Mouse (Mus musculus) right cerebral cortex, postnatal 36 days (tissue): Measurements from ENCODE around the gene Gclm.

Source experiments
- DNase-seq, 2 experiments: peaks; one replicate each; pipeline ENCODE4 v3.0.0; 2022; ENCODE audit warnings: low spot score in 2 of 2, mixed read lengths in 1 of 2

Gclm gene

DNA sequence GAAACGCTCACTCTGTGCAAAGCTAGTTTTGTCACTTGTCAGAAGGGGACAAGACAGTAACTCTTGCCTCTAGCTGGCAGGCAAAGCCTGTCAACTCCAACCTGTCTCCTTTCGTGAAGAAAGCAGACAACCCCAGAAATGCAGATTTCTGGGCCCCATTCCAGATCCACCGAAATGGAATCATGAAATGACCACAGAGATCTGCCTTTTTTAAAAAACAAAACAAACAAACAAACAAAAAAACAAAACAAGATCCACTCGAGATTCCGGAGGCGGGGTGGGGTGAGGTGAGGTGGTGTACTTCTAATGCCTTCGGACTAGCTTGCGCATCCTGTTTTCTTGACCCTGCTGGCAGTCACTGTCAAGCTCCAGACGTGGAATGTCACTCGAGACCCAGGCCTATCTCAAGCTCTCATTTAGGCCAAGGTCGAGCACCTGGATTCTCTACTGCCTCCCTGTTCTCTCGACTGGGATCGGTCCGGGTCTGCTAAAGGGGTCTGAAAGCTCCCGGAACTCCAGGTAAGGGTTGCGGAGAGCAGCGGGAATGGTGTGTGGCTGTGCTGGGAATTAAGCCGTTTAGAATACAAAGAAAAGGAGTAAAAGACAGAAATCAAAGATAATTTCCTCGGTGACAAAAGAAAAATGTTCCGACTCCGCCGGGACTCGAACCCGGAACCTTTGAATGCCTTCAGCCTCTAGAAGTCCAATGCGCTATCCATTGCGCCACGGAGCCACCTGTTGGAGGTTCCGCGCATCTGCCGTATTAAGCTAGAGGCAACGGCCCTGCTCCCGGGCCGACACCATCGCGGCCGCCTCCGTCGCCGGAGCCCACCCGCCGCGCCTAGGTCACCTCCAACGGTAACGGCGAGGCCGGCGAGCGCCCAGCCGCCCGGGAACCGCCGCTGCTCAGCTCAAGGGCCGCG is 47.2 kb downstream of the Gclm start:
- DNase-seq: peak; percentile 81 to 86

- DNase-seq: peak; percentile 50 to 57
Observed at GRCm38 (mm10) chr3:122293223-122293953, 48.0 kb downstream of the Gclm start.

DNA sequence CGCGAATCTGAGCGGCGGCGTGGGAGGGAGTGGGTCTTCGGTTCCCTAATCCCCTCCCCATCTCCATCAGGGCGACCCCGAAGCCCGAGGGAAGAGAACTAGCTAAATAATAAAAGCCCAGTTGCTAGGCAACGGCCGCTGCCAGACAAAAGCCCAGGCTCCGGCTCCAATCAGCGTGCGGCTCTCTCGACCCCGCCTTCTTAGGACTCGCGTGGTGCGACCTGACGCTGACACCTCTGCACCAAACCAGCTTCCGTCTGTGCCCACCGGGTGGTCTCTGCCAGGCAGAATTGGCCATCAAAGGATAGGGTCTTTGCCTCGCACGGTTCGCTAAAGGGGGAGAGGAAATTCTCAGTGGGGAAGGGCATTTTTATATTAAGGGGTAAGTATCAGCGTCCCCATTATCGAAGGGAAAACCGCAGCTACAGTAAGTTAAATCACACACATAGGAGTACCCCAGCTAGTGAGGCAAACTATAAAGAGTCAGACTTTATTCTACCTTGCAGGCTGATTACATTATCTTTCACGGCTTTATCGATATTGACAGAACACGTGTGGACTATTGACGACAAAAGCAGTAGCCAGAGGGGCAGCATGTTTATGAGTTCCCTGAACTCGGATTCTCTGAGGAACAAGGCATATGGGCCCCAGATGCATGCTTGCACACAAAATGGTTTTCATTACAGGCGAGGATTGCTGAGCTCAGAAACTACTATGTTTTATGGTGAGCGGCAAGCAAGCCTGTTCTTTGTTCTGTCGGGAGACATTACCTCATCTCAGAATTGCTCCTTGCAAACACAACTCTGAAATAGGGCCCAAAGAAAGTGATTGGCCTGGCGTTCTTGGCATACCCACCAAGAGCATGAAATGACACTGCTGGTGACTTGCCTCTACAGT is 48.8 kb downstream of the Gclm start, which contains the start of gene Bcar3:
Gene Bcar3, plus strand, starts transcription at position 183 of the 897 bp plus-strand sequence.
- peak; percentile 93 to 95 for DNase-seq

- peak in 1 of 2 experiments; percentile 67 for DNase-seq
Observed at GRCm38 (mm10) chr3:122295511-122295910, 50.2 kb downstream of the Gclm start.

DNA sequence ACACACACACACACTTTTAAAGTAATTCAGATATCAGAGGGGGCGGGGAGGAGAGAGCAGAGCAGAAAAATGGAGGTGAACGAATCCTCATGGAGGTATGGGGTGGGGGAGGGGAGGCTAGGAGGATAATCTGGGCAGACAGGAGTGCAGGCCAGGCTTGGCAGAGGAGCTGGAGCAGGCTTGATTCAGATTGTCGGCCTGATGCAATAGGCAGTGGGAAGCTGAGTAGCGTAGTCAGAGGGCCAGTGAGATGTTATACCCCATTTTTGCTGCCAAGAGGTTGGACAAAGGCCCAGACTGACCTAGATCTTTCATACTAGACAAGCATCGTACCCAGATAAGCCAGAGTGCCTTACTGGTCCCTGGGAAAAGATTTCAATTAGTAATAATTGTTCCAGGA is 51.6 kb downstream of the Gclm start:
- no peak for DNase-seq

DNA sequence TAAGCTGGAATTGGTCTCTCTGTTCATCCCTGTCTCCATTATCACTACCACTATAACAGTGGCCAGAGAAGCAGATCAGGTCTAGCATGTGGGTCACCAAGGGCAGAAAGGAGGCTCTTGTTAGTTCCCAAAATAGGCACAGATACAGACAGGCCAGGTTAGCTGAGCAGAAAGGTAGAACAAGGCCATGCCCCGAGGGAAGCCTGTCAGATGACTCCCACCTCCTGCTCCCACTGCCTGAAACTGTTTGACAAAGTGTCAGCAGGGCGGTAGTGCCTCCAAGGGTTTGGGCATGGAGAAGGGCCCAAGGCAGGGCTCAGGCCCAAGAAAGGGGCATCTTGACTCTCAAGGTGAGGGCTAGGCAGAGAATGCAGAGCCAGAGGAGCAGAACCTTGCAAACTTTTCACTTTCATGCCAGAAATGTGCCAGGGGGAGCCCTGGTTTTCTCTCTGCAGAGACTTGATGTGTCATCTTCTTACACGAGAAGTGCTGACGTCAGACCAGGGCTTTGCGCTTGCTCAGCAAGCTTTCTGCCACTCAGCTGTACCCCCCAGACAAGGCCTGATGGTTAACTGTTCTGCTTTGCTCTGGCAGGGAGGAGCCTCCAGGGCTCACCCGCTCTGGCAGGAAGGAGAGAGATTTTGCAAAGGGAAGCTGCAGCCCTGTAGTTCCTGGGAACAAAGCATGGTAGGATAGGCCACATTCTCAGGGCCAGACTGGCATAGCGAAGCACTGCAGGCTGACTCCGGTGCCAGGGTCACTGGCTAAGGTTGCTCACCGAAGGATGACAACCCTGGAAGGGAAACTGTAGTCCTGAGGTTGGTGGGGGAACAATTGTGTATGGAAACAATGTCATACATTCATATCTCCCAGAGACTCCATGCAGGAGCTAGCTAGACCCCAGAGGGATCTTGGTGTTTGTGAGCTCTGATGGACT is 55.9 kb downstream of the Gclm start:
- peak; percentile 70 to 87 for DNase-seq

- DNase-seq: no peak
Observed at GRCm38 (mm10) chr3:122304560-122304959, 59.2 kb downstream of the Gclm start.

DNA sequence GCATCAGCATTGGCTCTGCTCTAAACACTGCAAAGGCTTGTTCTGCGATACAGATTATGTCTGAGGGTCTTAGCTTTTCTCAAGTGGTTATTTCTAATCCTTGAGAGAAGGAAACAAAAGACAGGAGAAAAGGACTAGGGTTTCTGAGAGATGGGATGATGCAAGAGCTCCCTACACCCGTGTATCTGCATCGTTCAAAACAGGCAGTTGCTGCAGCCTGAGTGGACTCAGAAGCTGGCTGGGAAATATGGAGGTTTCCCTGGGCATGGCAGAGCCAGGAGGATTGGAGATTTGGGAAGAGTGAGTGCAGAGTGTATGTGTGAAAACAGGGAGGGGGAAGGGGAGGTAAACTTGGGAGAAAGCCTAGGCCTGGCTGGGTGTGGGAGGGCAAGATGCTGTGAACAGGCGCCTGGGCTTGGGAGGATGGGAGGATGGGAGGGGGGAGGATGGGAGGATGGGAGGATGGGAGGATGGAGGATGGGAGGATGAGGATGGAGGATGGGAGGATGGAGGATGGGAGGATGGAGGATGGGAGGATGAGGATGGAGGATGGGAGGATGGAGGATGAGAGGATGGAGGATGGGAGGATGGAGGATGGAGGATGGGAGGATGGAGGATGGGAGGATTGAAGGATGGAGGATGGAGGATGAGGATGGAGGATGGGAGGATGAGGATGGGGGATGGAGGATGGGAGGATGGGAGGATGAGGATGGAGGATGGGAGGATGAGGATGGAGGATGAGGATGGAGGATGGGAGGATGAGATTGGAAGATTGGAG is 62.7 kb downstream of the Gclm start:
- no peak for DNase-seq

DNA sequence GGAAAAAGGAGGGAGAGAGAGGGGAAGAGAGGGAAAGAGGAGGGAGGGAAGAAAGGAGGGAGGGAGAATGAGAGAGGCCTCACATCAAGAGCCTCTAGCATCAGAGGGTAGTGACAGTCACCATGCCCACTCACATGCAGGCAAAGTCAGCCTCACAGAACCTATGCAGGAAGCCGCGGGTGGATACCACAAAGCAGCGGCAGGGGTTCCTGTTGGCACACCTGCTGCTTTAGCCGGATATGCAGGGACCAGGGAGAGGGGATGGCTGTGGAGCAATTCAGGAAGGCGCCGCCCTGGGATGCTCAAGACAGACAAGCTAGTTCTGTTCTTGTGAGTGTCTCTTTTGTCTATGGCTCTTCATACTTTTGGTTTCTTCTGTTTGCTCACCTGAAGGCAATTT is 63.6 kb downstream of the Gclm start:
- DNase-seq: no peak

DNA sequence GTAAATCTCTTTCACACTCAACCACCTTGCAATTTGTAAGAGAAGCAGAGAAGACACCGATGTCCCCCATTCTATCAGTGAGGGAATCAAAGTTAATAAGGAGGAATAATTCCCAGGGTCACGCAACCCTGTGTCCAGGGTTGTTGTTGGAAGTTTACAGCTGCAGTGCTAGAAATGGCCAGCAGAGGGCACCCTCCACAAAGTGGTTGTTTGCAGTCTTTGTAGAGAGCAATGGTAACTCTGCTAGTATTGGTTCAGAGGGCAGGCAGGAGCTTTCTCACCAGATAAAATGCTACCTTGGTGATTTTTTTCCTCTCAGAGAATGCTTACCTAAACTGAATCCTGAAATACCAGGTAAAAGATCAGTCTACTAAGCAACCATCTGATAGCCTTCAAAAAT is 66.7 kb downstream of the Gclm start:
- DNase-seq: peak; percentile 62 to 64

GRCm38 (mm10) chr3:122312936-122313629 is 67.7 kb downstream of the Gclm start:
- DNase-seq: no peak

- DNase-seq: no peak
Observed at GRCm38 (mm10) chr3:122313936-122314335, 68.6 kb downstream of the Gclm start.

DNA sequence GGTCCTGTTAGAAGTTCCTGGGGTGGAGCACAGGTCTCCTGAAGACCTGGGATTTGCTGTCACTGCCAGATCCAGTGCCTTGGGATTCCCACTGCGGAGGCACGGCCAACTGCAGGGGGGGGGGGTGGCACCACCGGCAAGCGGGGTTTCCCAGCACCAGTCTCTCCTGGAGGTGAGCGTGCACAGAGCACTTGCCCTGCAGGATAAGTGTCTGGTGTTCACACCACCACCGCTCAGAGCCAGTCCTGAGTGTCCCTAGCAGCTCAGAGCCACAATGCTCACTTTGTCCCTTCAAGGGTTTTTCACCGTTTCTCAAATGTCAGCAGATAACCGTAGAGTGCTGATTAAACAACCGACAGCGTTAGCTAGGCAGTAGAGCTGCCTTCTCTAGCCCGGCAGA is 71.3 kb downstream of the Gclm start:
- no peak for DNase-seq

DNA sequence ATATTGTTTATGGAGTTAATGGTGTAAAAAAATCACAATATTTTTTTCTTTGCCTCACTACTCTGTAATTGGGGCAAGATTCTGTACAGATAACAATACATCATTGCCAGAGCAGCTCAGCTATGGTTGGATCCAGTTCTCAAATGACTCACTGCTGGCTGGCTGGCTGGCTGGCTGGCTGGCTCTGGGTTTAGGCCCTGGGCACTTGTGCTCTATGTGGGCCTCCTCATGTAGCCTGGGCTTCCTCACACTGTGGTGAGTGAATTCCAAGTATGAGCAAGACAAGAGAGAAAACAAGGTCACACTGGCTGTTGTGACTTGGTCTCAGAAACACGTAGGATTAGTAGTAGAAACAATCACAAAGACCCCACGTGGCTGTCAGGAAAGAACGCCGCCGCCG is 72.0 kb downstream of the Gclm start:
- no peak for DNase-seq
